Mouse (Mus musculus): Measurements from ENCODE around the gene Ssu72. TPM values are rescaled to one million over a fixed set of nuclear protein-coding genes. Genes with fewer than 3 reads are reported as not detected.
"Not testable (repeated sequence)": the region's sequence is repeated elsewhere in the genome, so short reads cannot be mapped to it uniquely, and the experiment has no call there.

Ssu72 gene
- polyA plus RNA-seq, 1 experiment from 2014 or later, result 91.2 TPM

- not testable (repeated sequence) for H3K9me3 ChIP-seq (replicated peaks); ATAC-seq; H3K27ac ChIP-seq; H3K4me1 ChIP-seq; H3K36me3 ChIP-seq; H3K4me2 ChIP-seq; H3K9ac ChIP-seq; H3K4me3 ChIP-seq
- WGBS (ENCODE audit: insufficient replicate concordance), result 76% methylated on average over 4 of the region's 4 CpGs
- peaks cover 36% of the 10 kb centered on the region for H3K27me3 ChIP-seq (replicated peaks)
Measured at GRCm38 (mm10) chr4:155687764-155688163, 16.8 kb upstream of the Ssu72 start.

- Histone ChIP-seq H3K9me3 (replicated peaks) (no peaks in the 10 kb centered on the region), H3K4me3 (no peak overlapping the region), H3K4me1 (peaks cover 9% of the 10 kb centered on the region), H3K4me2 (no peak overlapping the region), H3K36me3 (no peaks in the 10 kb centered on the region), H3K9ac (no peak overlapping the region), H3K27me3 (replicated peaks) (peaks cover 61% of the 10 kb centered on the region), H3K27ac (no peak overlapping the region)
- 66% methylated on average over 12 of the region's 12 CpGs for WGBS (ENCODE audit: insufficient replicate concordance)
- ATAC-seq, result no peak
Measured at GRCm38 (mm10) chr4:155690571-155691375, 13.8 kb upstream of the Ssu72 start.

- ATAC-seq, result no peak
- no peak overlapping the region for H3K4me2 ChIP-seq
- no peak overlapping the region for H3K27ac ChIP-seq
- H3K36me3 ChIP-seq, result no peaks in the 10 kb centered on the region
- 84% methylated on average over 3 of the region's 3 CpGs for WGBS (ENCODE audit: insufficient replicate concordance)
- H3K4me1 ChIP-seq, result peaks cover 9% of the 10 kb centered on the region
- no peaks in the 10 kb centered on the region for H3K9me3 ChIP-seq (replicated peaks)
- no peak overlapping the region for H3K9ac ChIP-seq
- H3K4me3 ChIP-seq, result no peak overlapping the region
- peaks cover 70% of the 10 kb centered on the region for H3K27me3 ChIP-seq (replicated peaks)
Measured at GRCm38 (mm10) chr4:155692421-155692820, 12.2 kb upstream of the Ssu72 start.

- 1% methylated on average over 39 of the region's 47 CpGs for WGBS (ENCODE audit: insufficient replicate concordance)
- H3K9ac ChIP-seq, result peak within 1 kb of the TSS; percentile 58; the same call in 1 of the 2 replicates
- H3K27ac ChIP-seq, result 0 out of 2 replicates have a peak within 1 kb of the TSS, but pooled peaks have one; percentile 20
Measured at GRCm38 (mm10) chr4:155694111-155694481, 10.5 kb upstream of the Ssu72 start, which contains the start of gene Fndc10. Gene Fndc10, plus strand, starts transcription at chr4:155694342.

GRCm38 (mm10) chr4:155694482-155695401 lies 9.9 kb upstream of the Ssu72 start:
- WGBS (ENCODE audit: insufficient replicate concordance), result 1% methylated on average over 92 of the region's 92 CpGs

More at GRCm38 (mm10) chr4:155694111-155694481, 10.5 kb upstream of the Ssu72 start, which contains the start of gene Fndc10:
- H3K4me1 ChIP-seq, result peaks cover 9% of the 10 kb centered on the region
- H3K27me3 ChIP-seq (replicated peaks), result peaks cover 70% of the 10 kb centered on the region
- no peaks in the 10 kb centered on the region for H3K9me3 ChIP-seq (replicated peaks)
- H3K36me3 ChIP-seq, result no peaks in the 10 kb centered on the region
- peak within 1 kb of the TSS; percentile 82 for H3K4me2 ChIP-seq
- peak within 1 kb of the TSS; percentile 61 for H3K4me3 ChIP-seq
- ATAC-seq, result peak; percentile 41; the same call in 1 of the 2 replicates

GRCm38 (mm10) chr4:155695531-155696062 lies 9.0 kb upstream of the Ssu72 start:
- peaks cover 9% of the 10 kb centered on the region for H3K4me1 ChIP-seq
- 65% methylated on average over 4 of the region's 4 CpGs for WGBS (ENCODE audit: insufficient replicate concordance)
- peak overlapping the region; percentile 82 for H3K4me2 ChIP-seq
- no peaks in the 10 kb centered on the region for H3K9me3 ChIP-seq (replicated peaks)
- no peak overlapping the region for H3K4me3 ChIP-seq
- no peak overlapping the region for H3K9ac ChIP-seq
- H3K36me3 ChIP-seq, result no peaks in the 10 kb centered on the region
- no peak for ATAC-seq
- peaks cover 66% of the 10 kb centered on the region for H3K27me3 ChIP-seq (replicated peaks)
- no peak overlapping the region for H3K27ac ChIP-seq

More at GRCm38 (mm10) chr4:155694482-155695401, 9.9 kb upstream of the Ssu72 start:
- peak; percentile 21; the same call in 1 of the 2 replicates for ATAC-seq
- peaks cover 9% of the 10 kb centered on the region for H3K4me1 ChIP-seq
- H3K36me3 ChIP-seq, result no peaks in the 10 kb centered on the region
- H3K4me3 ChIP-seq, result peak overlapping the region; percentile 61
- 0 out of 2 replicates have a peak overlapping the region, but pooled peaks have one; percentile 20 for H3K27ac ChIP-seq
- peak overlapping the region; percentile 82 for H3K4me2 ChIP-seq
- peaks cover 70% of the 10 kb centered on the region for H3K27me3 ChIP-seq (replicated peaks)
- H3K9me3 ChIP-seq (replicated peaks), result no peaks in the 10 kb centered on the region
- H3K9ac ChIP-seq, result peak overlapping the region; percentile 58; the same call in 1 of the 2 replicates

GRCm38 (mm10) chr4:155696261-155697255 lies 8.0 kb upstream of the Ssu72 start:
- H3K27me3 ChIP-seq (replicated peaks), result peaks cover 57% of the 10 kb centered on the region
- WGBS (ENCODE audit: insufficient replicate concordance), result 46% methylated on average over 16 of the region's 16 CpGs
- H3K36me3 ChIP-seq, result no peaks in the 10 kb centered on the region
- H3K9ac ChIP-seq, result no peak overlapping the region
- no peak overlapping the region for H3K4me2 ChIP-seq
- no peak overlapping the region for H3K27ac ChIP-seq
- ATAC-seq, result no peak
- peaks cover 9% of the 10 kb centered on the region for H3K4me1 ChIP-seq
- H3K4me3 ChIP-seq, result no peak overlapping the region
- H3K9me3 ChIP-seq (replicated peaks), result no peaks in the 10 kb centered on the region

- Histone ChIP-seq H3K9me3 (replicated peaks) (no peaks in the 10 kb centered on the region), H3K4me3 (no peak overlapping the region), H3K27me3 (replicated peaks) (peaks cover 20% of the 10 kb centered on the region), H3K4me1 (peaks cover 9% of the 10 kb centered on the region), H3K36me3 (no peaks in the 10 kb centered on the region), H3K4me2 (no peak overlapping the region), H3K9ac (no peak overlapping the region), H3K27ac (no peak overlapping the region)
- no peak for ATAC-seq
Measured at GRCm38 (mm10) chr4:155700425-155700824, 4.2 kb upstream of the Ssu72 start.

GRCm38 (mm10) chr4:155703425-155703929 lies 1.1 kb upstream of the Ssu72 start:
- no peak overlapping the region for H3K27ac ChIP-seq
- no peak for ATAC-seq
- H3K36me3 ChIP-seq, result peaks cover 8% of the 10 kb centered on the region
- peaks cover 34% of the 10 kb centered on the region for H3K4me1 ChIP-seq
- 86% methylated on average over 4 of the region's 4 CpGs for WGBS (ENCODE audit: insufficient replicate concordance)
- no peaks in the 10 kb centered on the region for H3K9me3 ChIP-seq (replicated peaks)
- H3K4me2 ChIP-seq, result peak overlapping the region; percentile 76
- peak overlapping the region; percentile 92; the same call in 1 of the 2 replicates for H3K4me3 ChIP-seq
- H3K27me3 ChIP-seq (replicated peaks), result no peaks in the 10 kb centered on the region
- H3K9ac ChIP-seq, result peak overlapping the region; percentile 6; the same call in 1 of the 2 replicates

GRCm38 (mm10) chr4:155705592-155705929 lies 961 bp downstream of the Ssu72 start:
- Histone ChIP-seq H3K4me1 (peaks cover 55% of the 10 kb centered on the region), H3K4me3 (peak overlapping the region; percentile 92)
- WGBS (ENCODE audit: insufficient replicate concordance), result under 1% methylated on average over 19 of the region's 19 CpGs

More at GRCm38 (mm10) chr4:155705592-155705929, 961 bp downstream of the Ssu72 start:
- Histone ChIP-seq H3K4me2 (peak overlapping the region; percentile 76), H3K27ac (peak overlapping the region; percentile 93), H3K9ac (peak overlapping the region; percentile 93), H3K27me3 (replicated peaks) (no peaks in the 10 kb centered on the region), H3K36me3 (peaks cover 8% of the 10 kb centered on the region), H3K9me3 (replicated peaks) (no peaks in the 10 kb centered on the region)
- ATAC-seq, result no peak
